Mouse (Mus musculus): Measurements from ENCODE around the gene Rbm12.
"Not testable (repeated sequence)": the region's sequence is repeated elsewhere in the genome, so short reads cannot be mapped to it uniquely, and the experiment has no call there.

Rbm12 gene

DNA sequence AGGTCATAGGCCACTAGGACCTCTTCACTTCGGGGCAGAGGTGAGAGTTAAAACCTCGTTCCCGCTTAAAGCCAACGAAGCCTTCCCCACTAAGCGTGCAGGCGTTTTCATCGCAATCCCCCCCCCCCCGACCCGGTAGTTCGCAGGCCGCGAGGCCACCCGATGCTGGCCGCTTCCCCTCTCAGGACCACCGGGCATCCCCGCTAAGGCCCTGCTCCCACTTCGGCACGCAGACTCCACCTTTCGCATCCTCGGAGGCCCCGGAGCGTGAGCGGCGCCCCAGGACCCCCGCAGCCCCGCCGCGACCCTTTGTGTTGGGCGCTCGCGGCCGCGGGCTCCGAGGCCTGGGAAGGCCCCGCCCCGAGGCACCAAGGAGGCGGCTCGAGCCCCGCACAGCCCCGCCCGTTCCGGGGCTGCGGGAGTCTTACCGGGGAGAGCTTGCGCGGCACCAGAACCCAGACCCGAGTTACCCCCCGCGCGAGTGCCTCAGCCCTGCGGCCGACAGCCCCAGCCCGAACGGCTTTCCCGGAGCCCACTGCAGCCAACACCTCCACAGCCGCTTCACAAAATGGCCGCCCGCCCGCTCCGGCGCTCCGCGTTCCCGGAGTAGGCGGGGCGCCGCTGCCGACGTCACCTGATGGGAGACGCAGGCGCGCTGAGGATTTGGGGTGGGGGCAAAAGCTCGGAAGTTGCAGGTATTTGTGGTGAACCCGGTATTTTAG, at the start of gene Rbm12, which contains the start of gene Cpne1:
Gene Rbm12 (minus strand): TSS at position 621 of the 722 bp plus-strand sequence.
Gene Cpne1 (minus strand): TSS at position 608 of the 722 bp plus-strand sequence.
- peak; percentile 95 for DNase-seq (ENCODE audit: inconsistent ontology term)

DNA sequence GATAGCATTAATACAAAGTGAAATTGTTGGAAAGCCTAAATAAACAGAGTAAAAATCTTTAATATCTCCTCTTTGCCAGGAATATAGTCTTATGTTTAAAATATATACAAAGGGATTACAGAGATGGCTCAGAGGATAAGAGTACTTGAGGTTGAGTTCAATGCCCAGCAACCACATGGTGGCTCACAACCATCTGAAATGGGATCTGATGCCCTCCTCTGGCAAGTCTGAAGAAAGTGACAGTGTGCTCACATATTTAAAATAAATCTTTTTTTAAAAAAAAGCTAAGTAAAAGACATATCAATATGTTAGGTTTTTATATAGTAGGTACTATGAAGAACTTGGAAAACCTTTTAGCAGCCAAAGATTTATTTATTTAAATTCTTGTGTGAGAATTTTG, 39.8 kb upstream of the Rbm12 start:
- no peak for DNase-seq (ENCODE audit: inconsistent ontology term)

DNA sequence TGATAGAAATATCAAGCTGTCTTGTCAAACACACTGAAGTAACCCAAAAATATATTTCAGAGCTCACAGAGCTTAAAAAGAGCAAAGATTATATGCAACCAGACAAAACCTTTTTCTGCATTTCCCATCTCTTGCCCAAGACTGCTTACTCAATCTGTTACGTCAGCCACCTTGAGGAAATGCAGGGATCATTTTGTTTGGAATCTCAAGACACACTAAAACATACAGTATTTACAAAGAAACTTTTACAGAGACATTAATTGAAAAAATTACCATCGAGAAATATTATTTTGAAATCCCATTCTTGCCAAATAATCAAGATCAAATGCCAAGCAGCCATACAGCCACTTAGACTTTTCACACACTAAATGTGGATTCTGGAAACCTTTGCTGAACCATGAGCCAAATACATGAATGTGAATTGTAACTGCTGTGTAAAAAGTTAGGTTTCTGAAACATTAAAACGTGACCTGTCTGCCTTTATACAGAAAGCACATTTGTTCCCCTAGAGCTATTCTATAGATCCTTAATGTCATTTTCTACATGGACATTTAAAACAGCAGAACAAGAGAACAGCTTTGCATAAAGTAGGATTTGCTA, 35.6 kb upstream of the Rbm12 start:
- no peak for DNase-seq (ENCODE audit: inconsistent ontology term)

DNA sequence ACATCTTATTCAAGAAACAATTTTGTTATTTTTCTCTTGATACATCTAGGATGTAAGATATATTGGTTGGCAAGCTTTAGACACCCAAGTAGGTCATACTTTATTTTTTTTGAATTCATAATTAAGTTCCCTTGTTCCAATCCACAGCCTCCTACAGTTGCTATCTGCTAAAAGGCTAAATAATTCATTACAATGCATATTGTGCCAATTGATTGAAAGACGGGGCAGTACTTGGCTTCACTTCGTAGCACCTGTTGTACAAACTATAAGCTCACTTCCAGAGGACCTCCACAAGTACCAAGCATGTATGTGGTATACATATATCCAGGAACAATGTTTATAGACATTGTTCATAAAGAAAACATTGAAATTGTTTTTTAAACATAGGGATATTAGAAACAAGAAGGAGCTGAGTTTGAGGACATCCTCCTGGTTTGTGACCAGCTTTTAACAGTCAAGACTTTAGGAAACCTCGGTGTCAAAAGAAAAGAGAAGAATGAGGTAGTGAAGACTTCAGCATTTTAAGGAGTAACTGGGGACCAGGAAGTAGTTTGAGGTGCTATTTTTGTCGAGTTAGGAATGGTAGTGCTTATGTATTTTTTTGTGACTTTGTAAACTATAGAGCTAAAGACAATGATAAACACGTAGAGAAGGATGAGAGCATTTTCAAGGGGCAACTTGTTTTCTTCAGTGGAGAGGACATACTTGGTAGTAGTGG, 34.7 kb upstream of the Rbm12 start:
- no peak for DNase-seq (ENCODE audit: inconsistent ontology term)

DNA sequence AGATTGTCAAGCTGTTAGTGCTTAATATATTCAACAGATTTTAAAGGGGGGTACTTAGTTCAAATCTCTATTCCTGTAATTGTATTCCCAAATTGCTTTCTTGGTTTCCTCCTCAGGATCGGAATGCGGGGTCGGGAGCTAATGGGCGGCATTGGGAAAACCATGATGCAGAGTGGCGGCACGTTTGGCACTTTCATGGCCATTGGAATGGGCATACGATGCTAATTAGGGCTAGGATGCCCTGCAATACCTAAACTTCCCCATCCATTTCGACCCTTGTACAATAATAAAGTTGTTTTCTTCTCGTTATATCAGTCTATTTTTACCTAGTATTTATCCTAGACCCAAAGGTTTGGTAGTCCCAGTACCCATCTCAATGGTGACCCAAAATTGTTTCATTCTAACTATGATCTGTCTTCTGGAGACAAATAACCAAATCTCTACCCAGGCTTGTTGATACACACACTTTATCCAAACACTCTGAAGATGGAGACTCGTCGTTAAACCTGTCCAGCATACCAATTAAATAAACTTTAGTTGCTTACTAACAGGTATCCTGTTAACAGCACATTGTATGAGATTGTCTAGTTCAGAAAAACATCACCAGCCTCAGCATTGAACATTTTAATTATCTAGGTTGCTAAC, 33.8 kb upstream of the Rbm12 start:
- no peak for DNase-seq (ENCODE audit: inconsistent ontology term)

DNA sequence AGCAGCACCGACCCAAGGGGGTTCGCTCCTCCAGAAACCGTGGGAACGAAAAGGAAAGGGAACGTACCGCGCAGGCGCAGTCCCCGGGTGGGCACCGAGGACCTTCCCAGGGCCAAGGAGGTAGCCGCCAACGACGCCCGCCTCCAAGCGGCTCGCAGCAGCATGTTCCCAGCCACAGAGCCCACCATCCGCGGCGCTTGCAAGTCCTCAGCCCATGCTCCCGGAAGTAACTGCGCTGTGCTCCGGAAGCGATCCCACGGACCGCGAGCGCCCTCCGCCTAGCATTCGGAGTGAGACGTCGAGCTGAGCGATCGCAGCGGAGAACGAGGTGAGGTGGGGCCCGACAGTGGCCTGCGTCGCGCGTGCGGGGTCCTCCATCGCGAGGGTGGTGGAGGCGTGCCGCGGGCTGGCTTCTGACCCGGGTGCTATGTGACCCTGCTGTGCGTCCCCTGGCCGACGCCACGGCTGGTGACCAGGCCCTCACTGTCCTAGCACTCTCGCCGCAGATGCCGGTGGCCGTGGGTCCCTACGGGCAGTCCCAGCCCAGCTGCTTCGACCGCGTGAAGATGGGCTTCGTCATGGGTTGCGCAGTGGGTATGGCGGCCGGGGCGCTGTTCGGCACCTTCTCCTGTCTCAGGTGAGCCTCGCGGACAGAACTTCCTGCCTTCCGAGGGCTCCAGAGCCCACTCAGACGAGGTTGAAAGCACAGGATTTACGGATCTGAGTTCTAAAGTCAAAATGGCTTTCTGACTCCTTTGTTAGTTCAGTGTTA, 32.4 kb upstream of the Rbm12 start, which contains the start of the genes Romo1 and Nfs1:
Gene Romo1 (plus strand): TSS at position 87 of the 772 bp plus-strand sequence.
Gene Nfs1 (minus strand): TSS at position 234 of the 772 bp plus-strand sequence.
- DNase-seq (ENCODE audit: inconsistent ontology term): peak; percentile 95

DNA sequence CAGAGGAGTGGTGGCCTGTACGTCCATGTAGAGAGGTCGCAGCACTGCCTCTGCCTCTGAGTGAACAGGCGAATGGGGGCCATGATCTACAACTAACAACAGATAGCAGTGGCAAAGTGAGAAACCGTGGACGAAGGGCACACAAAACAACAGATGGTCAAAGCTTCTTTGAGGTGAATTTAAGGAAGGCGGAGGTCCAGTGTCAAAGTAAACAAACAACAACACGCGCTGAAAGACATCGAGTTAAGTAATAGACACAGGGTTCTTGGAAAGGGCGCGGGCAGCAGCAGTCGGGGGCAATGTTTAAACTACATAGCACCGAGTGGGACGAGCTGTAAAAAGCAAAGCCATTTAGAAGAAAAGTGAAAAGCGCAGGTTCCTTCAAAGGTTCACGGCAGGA, 31.6 kb upstream of the Rbm12 start:
- no peak for DNase-seq (ENCODE audit: inconsistent ontology term)

DNA sequence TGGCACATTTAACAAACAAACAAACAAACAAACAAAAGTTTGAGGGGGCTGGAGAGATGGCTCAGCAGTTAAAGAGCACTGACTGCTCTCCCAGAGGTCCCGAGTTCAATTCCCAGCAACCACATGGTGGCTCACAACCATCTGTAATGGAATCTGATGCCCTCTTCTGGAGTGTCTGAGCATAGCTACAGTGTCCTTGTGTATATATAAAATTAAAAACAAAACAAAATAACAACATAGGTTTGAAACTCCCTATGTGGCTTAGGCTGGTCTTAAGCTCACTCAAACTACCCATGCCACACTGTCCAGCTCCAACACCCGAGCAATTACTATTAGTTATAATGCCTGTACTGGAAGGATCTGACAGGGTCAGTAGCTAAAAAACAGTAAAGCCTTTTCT, 31.0 kb upstream of the Rbm12 start:
- DNase-seq (ENCODE audit: inconsistent ontology term): no peak

DNA sequence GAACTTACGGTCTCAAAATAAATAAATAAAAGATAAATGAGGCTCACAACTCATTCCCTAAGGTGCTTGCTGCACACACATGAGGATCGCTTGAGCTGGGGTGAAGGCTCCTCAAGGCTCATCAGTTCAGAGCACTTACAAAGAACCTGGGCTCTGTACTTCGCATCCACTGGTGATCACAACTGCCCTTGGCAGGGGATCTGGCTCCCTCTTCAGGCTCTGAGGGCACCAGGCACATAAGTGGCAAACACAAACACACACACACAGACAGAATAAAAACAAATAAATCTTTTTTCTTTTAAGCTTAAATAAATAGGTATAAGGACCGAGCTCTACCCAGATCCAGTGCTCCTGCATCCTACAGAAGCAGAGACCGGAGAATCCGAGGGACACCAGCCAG, 23.9 kb upstream of the Rbm12 start:
- DNase-seq (ENCODE audit: inconsistent ontology term): no peak

DNA sequence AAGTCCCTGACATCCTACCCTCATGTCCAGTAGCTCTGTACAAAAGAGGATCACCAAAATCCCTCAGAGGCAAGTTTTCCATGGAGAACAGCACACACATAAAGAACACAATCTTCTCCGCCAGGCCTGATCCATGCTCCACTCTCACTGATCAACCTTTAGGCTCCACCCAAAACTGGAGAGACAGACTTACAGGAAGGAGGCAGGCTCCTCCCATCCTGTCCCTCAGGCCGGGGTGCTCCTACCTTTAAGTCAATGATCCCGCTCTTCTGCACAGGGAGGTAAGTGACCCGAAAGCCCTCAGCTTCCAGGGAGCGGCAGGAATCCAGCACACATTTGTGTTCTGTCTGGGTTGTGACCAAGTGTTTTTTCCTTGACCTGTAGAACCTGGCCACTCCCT, 22.4 kb upstream of the Rbm12 start:
- no peak for DNase-seq (ENCODE audit: inconsistent ontology term)

DNA sequence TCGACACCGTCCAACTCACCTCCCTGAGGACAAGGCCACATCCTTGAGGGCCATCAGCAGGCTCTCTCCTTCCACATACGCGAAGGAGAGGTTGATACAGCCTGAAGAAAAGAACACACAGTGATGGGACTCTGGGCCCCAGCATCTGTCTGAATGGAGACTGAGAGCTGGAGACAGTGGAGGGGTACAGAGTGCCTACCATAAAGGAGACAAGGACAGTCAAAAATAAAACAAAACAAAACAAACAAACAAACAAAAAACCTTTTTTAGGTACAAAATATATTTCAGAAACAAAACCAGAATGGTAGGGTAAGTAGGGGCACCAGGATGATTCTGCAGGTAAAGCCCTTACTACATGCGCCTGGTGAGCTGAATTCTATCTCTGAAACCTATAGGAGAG, 15.2 kb upstream of the Rbm12 start, which contains the start of gene Gm28036:
Gene Gm28036 (minus strand): TSS at position 101 of the 400 bp plus-strand sequence.
- no peak for DNase-seq (ENCODE audit: inconsistent ontology term)

DNA sequence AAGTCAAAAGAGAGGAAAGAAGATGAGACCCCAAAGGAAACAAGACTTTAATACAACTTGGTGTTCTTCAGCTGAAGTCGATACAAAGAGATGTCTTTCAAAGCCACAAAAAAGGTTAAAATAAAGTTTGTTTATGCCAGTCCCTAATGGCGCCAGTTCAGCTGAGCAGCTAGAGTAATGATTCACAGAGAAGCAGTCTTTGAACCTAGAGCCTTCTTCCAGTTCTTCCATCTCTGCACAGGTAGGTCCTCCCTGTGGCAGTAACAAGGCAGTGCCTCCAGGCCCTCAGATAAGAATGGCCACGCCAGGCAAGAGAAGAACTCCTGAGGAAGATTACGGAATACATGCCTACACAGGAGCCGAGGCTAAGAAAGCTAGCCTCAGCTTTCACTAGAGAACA, 12.0 kb upstream of the Rbm12 start:
- no peak for DNase-seq (ENCODE audit: inconsistent ontology term)

DNA sequence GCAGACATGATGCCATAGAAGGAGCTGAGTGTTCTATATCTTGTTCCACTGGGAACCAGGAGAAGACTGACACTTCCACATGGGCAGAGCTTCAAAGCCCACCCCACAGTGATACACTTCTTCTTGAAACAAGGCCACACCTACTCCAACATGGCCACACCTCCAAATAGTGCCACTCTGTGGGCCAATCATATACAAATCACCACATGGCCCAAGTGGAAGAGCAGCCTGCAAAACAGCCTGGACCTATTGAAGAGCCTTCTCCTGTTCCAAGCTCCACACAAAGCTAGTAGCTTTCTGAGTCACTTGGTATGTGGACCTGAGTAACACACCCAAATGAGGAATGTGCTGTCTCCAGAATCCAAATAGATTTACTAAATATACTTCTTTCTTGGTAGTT, 7.8 kb upstream of the Rbm12 start:
- DNase-seq (ENCODE audit: inconsistent ontology term): peak; percentile 8

DNA sequence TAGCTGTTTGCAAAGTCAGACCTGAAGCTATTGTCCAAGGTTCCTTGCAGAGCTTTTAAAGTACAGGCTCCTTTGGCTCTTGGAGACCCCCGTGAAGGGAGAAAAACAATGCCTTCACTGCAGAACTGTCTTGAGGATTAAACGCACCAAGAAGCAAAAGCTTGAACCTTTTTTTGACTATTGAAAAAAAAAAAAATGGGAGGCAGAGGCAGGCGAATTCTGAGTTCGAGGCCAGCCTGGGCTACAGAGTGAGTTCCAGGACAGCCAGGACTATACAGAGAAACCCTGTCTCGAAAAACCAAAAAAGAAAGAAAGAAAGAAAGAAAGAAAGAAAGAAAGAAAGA, 274 bp upstream of the Rbm12 start:
- not testable (repeated sequence) for DNase-seq (ENCODE audit: inconsistent ontology term)

DNA sequence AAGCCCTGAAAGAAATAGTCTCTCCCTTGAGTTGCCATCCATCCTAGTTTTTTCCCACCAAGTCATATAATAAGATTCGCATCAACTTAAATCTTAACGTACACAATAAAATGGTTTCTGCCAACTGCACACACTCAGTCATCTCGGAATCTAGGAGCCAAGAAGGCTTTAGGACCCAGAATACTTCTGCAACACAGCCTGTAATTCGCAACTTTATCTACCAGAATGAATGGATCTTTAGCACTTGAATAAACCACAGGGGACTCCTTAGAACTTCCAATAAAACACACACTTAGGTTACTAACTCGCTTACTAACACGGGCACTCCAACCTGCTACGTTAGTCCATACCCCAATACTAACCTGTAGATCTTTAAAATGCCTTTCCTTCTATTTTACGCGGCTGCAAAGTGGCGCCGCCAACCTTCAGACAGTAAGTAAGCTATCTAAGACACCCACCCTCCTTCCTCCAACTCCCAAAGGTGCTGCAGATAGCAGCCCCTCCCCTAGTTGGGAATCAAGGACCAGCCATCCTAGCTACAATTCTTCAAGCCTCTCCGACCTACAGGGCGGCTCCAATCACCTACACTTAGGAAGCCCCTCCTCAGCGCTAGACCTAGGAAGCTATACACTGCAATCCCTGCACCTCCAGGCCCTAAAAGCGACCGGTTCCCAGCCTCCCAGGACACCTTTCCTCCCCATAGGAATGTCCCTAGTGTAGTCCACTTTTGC, 986 bp downstream of the Rbm12 start:
- no peak for DNase-seq (ENCODE audit: inconsistent ontology term)

DNA sequence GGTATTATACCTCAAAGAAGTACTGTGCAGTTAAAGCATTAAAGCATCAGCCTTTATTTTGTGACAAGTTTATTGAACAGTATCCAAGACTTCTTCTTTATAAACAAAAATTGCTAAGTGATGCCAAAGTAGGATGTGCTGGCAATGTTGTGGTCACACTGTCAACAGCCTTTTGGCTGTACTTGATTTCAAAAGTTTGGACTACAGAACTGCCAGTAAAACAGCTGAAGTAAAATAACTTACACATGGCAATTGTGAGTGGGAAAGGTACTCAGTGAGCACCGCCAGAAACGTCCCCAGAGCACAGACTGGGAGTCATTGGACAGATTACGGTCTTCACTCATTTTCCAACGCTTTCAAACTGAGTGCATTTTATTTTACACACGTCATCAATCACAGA, 19.9 kb downstream of the Rbm12 start:
- no peak for DNase-seq (ENCODE audit: inconsistent ontology term)

DNA sequence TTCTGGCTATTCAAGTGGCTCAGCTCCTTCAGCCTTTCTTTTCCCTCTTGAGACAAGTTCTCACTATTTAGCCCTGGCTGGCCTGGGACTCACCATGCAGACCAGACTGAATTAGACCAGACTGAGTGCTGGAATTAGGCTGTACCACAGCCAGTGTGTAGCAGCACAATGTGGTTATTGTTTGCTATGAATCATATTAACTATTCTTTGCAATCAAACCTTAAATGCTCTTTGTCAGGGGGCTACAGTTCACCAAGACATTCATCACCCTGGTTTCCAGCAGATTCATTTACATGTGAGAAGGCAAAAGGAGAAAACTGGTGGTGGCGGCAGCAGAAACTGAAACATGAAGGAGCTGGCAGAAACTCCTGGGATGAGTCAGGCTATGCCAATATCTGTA, 22.0 kb downstream of the Rbm12 start:
- peak; percentile 69 for DNase-seq (ENCODE audit: inconsistent ontology term)

DNA sequence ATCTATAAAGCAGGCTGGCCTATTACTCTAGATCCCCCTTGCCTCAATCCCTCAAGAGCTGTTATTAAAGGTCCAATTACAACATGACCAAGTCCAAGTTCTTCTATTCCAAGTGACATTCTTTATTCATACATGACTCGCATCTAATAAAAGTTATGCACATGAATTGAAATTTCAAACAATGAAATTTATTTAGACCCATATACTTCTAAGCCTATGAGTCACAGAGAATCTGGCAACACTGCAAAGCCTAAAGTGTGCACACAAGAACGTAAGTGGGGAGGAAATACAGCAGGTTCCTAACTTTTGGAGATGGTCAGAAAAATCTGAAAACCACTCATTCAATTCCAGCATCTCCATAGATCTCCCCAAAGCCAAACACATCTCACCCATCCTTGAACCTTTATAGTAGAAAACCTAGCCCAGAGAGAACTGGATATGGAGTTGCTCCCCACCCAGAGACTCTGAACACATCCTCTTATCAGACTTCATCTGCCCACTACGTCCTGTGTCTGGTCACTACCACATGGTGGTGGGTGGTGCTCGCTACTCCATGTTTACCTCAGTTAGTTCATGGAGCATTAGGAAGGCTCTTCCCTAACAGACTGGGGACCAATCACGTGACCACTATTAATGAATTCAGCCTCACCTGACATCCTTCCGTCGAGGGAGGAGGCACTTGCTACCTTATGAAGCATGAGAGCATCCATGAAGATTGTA, 24.2 kb downstream of the Rbm12 start:
- DNase-seq (ENCODE audit: inconsistent ontology term): peak; percentile 58

DNA sequence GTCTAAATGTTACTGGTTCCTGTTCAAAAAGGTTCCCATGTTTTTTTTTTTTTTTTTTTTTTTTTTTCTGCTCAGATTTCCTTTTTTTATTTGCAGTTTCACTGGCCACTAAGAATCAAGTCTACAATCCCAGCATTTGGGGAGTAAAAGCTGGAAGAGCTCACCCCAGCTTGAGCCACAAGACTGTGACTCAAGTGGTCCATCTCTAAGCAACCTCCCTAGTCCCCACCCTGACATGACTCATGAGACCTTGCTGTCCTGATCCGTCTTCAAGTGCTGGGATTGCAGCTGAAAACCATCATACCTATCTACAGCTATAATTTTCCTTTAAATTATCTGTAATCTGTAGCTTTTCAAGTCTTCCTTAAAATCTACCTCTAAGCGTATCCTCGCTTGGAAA, 27.2 kb downstream of the Rbm12 start:
- no peak for DNase-seq (ENCODE audit: inconsistent ontology term)

DNA sequence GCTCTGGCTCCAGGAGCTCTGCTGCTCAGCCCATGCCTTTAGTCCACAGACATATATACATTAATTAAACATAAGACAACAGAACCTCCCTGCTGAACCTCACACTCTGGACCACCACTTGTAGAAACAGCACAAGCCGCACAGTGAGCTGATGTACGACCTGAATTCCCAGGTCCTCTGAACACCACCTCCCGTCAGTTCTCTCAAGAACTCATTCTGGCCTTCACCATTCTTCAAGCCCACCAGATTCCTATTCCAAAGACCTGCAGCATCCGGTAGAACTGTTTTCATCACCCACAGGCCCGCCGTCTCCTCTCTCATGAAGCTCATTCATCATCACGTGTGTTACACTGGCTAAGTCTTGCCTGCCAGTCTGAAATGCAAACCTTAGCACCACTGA, 31.4 kb downstream of the Rbm12 start:
- no peak for DNase-seq (ENCODE audit: inconsistent ontology term)
